Comparison of ENCODE assay signal across 8 mouse cellular contexts in genomic region chr1:127537204-127538038, GRCm38 (mm10).
DNase-seq lines count a peak whose midpoint lies in the region; ATAC-seq and TF ChIP-seq lines count a peak whose summit lies in the region.

No protein-coding gene starts in this region.

- no peak for TF ChIP-seq CTCF in gastrocnemius, adult 2 months (IDR thresholded peaks at IDR 0.05)

- 0 out of 2 replicates have a peak overlapping the region, but pooled peaks have one; percentile 13 for H3K4me3 ChIP-seq in gastrocnemius, adult 2 months
- H3K4me3 ChIP-seq in hindbrain, embryonic 13.5 days, result peak overlapping the region; percentile 16
- H3K4me3 ChIP-seq in midbrain, embryonic 10.5 days, result peak overlapping the region; percentile 45

- peak overlapping the region; percentile 46 for H3K4me2 ChIP-seq in hindbrain, embryonic 13.5 days

- H3K27me3 ChIP-seq in hindbrain, embryonic 13.5 days, result peaks cover 64% of the 10 kb centered on the region
- H3K27me3 ChIP-seq in midbrain, embryonic 10.5 days (ENCODE audit: low read depth, poor library complexity, severe bottlenecking), result peaks cover 41% of the 10 kb centered on the region

- peak; percentile 81 for ATAC-seq in hindbrain, embryonic 13.5 days (ENCODE audit: low FRiP score)

- H3K4me1 ChIP-seq in hindbrain, embryonic 13.5 days (replicated peaks), result peaks cover 50% of the 10 kb centered on the region
- H3K4me1 ChIP-seq in midbrain, embryonic 10.5 days, result peaks cover 31% of the 10 kb centered on the region

- 4% methylated on average over 17 of the region's 17 CpGs for WGBS in hindbrain, embryonic 13.5 days
- 10% methylated on average over 17 of the region's 17 CpGs for WGBS in midbrain, embryonic 10.5 days

- H3K9me3 ChIP-seq in hindbrain, embryonic 13.5 days, result no peaks in the 10 kb centered on the region
- H3K9me3 ChIP-seq in midbrain, embryonic 10.5 days (replicated peaks), result no peaks in the 10 kb centered on the region

- H3K27ac ChIP-seq in gastrocnemius, adult 2 months, result no peak overlapping the region
- peak overlapping the region; percentile 87 for H3K27ac ChIP-seq in hindbrain, embryonic 13.5 days
- peak overlapping the region; percentile 86 for H3K27ac ChIP-seq in midbrain, embryonic 10.5 days (replicated peaks)

- H3K36me3 ChIP-seq in hindbrain, embryonic 13.5 days, result no peaks in the 10 kb centered on the region
- H3K36me3 ChIP-seq in midbrain, embryonic 10.5 days, result no peaks in the 10 kb centered on the region; the same call in 1 of the 2 replicates

- intact Hi-C loops in gastrocnemius, adult 2 months (cut with DNase I), result no loop called here

- DNase-seq in gastrocnemius, adult 2 months, result no peak
- DNase-seq in gastrocnemius, postnatal 25 days, result no peak
- peak; percentile 32 to 49 for DNase-seq in cerebellum, postnatal 14 days
- peak; percentile 60 for DNase-seq in midbrain, embryonic 10.5 days (ENCODE audit: low spot score)
- peak; percentile 19 for DNase-seq in telencephalon, adult 2 months (ENCODE audit: low read depth, low spot score)
- DNase-seq in spleen, postnatal 4 days (ENCODE audit: low spot score in 2 of 2), result no peak
- DNase-seq in yolk sac, embryonic 10.5 days (ENCODE audit: low spot score), result no peak

- peak overlapping the region; percentile 61 for H3K9ac ChIP-seq in hindbrain, embryonic 13.5 days

Comparison
In these comparisons a context has a peak if more than half of its experiments do, and no peak if none do; other contexts are left out.
1. DNase-seq: peak in cerebellum, postnatal 14 days (2 of 2), midbrain, embryonic 10.5 days (single experiment) and telencephalon, adult 2 months (single experiment); none in gastrocnemius, adult 2 months (single experiment), gastrocnemius, postnatal 25 days (single experiment), spleen, postnatal 4 days (0 of 2) and yolk sac, embryonic 10.5 days (single experiment).
2. Peak in every context shown above with its lines, with median percentiles within 50 percentile points of each other: H3K4me3 ChIP-seq.